In the genomic region with DNA sequence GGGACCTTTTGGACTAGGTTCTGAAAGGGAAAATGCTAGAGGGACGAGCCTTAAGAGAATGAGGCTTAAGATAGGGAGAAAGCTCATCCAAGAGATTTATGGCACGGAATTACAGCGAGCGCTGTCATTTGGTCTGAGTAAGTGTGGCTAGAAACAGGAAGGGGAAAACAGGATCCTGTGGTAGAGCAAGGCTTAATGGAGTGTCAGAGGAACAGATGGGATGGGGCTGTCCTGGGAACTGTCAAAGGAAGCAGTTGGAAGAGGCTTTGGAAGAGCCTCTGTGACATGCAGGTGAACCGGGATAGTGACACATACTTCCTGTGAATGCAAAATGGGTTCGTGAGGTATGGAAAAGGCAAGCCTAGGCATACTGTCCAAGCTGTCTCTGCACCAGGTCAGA, we compare ENCODE assay signal across 25 mouse cellular contexts. TPM values are rescaled to one million over a fixed set of nuclear protein-coding genes. Genes with fewer than 3 reads are reported as not detected.
DNase-seq lines count a peak whose midpoint lies in the region; ATAC-seq lines count a peak whose summit lies in the region.
"Had no signal": no experiment of that assay in that cellular context is flagged by ENCODE, and none has a peak within 500 bp of the region (broad histone marks: within the 10 kb centered on the region; RNA-seq: fewer than 3 reads in every experiment).

No protein-coding gene starts in this region.

- DNase-seq in embryo, embryonic 10.5 days (ENCODE audit: low spot score), result peak; percentile 10
- no peak for DNase-seq in embryo, embryonic 11 days
- no peak for DNase-seq in kidney, adult 18-20 months
- no peak for DNase-seq in ovary, postnatal 14 days (ENCODE audit: low spot score)
- DNase-seq: adrenal gland, postnatal 14 days; cerebellum, adult 11-12 months; cerebellum, adult 9-10 months; cerebellum, postnatal 25 days; gastrocnemius, postnatal 36 days; heart, adult 2 months had no signal

- H3K4me1 ChIP-seq in kidney, embryonic 14.5 days (ENCODE audit: control insufficient read depth, insufficient read depth, low read length), result 0 out of 2 replicates have a peak, but pooled peaks cover 4% of the 10 kb centered on the region
- H3K4me1 ChIP-seq in megakaryocyte, embryonic 14.5 days, result peaks cover 22% of the 10 kb centered on the region
- H3K4me1 ChIP-seq: embryonic facial prominence, embryonic 12.5 days; forebrain, embryonic 15.5 days; heart, embryonic 15.5 days; hindbrain, embryonic 10.5 days had no signal

- no peaks in the 10 kb centered on the region for H3K9me3 ChIP-seq in kidney, embryonic 14.5 days (ENCODE audit: control insufficient read depth, low read length)
- H3K9me3 ChIP-seq in megakaryocyte, embryonic 14.5 days, result 0 out of 2 replicates have a peak, but pooled peaks cover 6% of the 10 kb centered on the region
- H3K9me3 ChIP-seq: embryonic facial prominence, embryonic 12.5 days; forebrain, embryonic 15.5 days; heart, embryonic 15.5 days; hindbrain, embryonic 10.5 days had no signal

- no peak overlapping the region for H3K4me3 ChIP-seq in kidney, embryonic 14.5 days (ENCODE audit: low read length)
- peak overlapping the region; percentile 53 for H3K4me3 ChIP-seq in megakaryocyte, embryonic 14.5 days (replicated peaks)
- H3K4me3 ChIP-seq: embryonic facial prominence, embryonic 12.5 days; forebrain, embryonic 15.5 days; heart, adult 2 months; heart, embryonic 15.5 days; hindbrain, embryonic 10.5 days had no signal

- no peak overlapping the region for H3K27ac ChIP-seq in kidney, embryonic 14.5 days (ENCODE audit: low read depth, low read length)
- H3K27ac ChIP-seq: embryonic facial prominence, embryonic 12.5 days; forebrain, embryonic 15.5 days; heart, adult 2 months; heart, embryonic 15.5 days; hindbrain, embryonic 10.5 days; hindbrain, embryonic 14.5 days had no signal

- H3K36me3 ChIP-seq in kidney, embryonic 14.5 days (ENCODE audit: control insufficient read depth, insufficient read depth, low read length), result no peaks in the 10 kb centered on the region
- H3K36me3 ChIP-seq in megakaryocyte, embryonic 14.5 days (replicated peaks; ENCODE audit: low read length), result no peaks in the 10 kb centered on the region
- H3K36me3 ChIP-seq: embryonic facial prominence, embryonic 12.5 days; forebrain, embryonic 15.5 days; heart, embryonic 15.5 days; hindbrain, embryonic 10.5 days had no signal

- 10% methylated on average over 6 of the region's 6 CpGs for WGBS in kidney, embryonic 14.5 days

- H3K9ac ChIP-seq in kidney, embryonic 14.5 days (ENCODE audit: low read depth, low read length), result no peak overlapping the region
- H3K9ac ChIP-seq: embryonic facial prominence, embryonic 12.5 days; forebrain, embryonic 15.5 days; heart, embryonic 15.5 days; hindbrain, embryonic 14.5 days had no signal

- peak; percentile 55; the same call in 1 of the 2 replicates for ATAC-seq in kidney, embryonic 14.5 days (ENCODE audit: low FRiP score, low TSS enrichment)
- no peak for ATAC-seq in megakaryocyte, adult 5-6 weeks (ENCODE audit: poor library complexity, severe bottlenecking)
- ATAC-seq: activated CD4-positive, CD25-positive, alpha-beta regulatory T cell, adult 4 months; forebrain, embryonic 15.5 days had no signal

- H3K4me2 ChIP-seq in kidney, embryonic 14.5 days (replicated peaks; ENCODE audit: low read depth, low read length), result no peak overlapping the region
- H3K4me2 ChIP-seq: embryonic facial prominence, embryonic 12.5 days; forebrain, embryonic 15.5 days; heart, embryonic 11.5 days; heart, embryonic 15.5 days; hindbrain, embryonic 14.5 days had no signal

- peaks cover 6% of the 10 kb centered on the region; the same call in 1 of the 2 replicates for H3K27me3 ChIP-seq in kidney, embryonic 14.5 days (ENCODE audit: control insufficient read depth, insufficient read depth, low read length)
- peaks cover 16% of the 10 kb centered on the region for H3K27me3 ChIP-seq in megakaryocyte, embryonic 14.5 days (replicated peaks)
- H3K27me3 ChIP-seq: embryonic facial prominence, embryonic 12.5 days; forebrain, embryonic 15.5 days had no signal

RNA-seq across cellular contexts. Expression of gene Nkx3-2, which starts 11.4 kb away (rescaled TPM):
- polyA plus RNA-seq in kidney, embryonic 14.5 days (2014; fragmentation: Nextera tagmentation; extraction: Ambion mirVana), result not detected in 2 replicates
- polyA plus RNA-seq in megakaryocyte, embryonic 14.5 days (2012; ENCODE audit: insufficient read depth, low replicate concordance), result not detected in 2 replicates
- not detected in 2 replicates for total RNA-seq in megakaryocyte, adult 5-6 weeks (2015)
- not detected in 2 replicates for total RNA-seq in megakaryocyte, adult 5-6 weeks (2017)
- total RNA-seq: adrenal gland, postnatal 14 days; gastrocnemius, adult 8-10 months; gastrocnemius, postnatal 36 days; heart, adult 2 months; heart, postnatal 25 days; MEL had no signal
- polyA plus RNA-seq: activated CD4-positive, CD25-positive, alpha-beta regulatory T cell, adult 4 months; cortical plate, adult 2 months; forebrain, embryonic 11.5 days; forebrain, embryonic 15.5 days; heart, embryonic 11.5 days; heart, embryonic 15.5 days; hindbrain, embryonic 14.5 days had no signal
